Mouse (Mus musculus) CH12.LX (cell line): Measurements from ENCODE around the gene Cyp2d10. TPM values are rescaled to one million over a fixed set of nuclear protein-coding genes. Genes with fewer than 3 reads are reported as not detected.

Experiments used
- DNase-seq: peaks from one replicate; pipeline ENCODE4 v3.0.0-alpha.2; 2013; ENCODE audit errors: extremely low read depth
- H3K27ac ChIP-seq: 2 replicates; pipeline ENCODE4 v1.5.1; 2012; ENCODE audit warnings: low read depth, mild to moderate bottlenecking, control low read depth, moderate library complexity; ENCODE audit not compliant: insufficient read depth
- H3K27me3 ChIP-seq: replicated peaks from 2 replicates; pipeline ENCODE3; 2012; ENCODE audit warnings: inconsistent platforms
- H3K36me3 ChIP-seq, 2 experiments: replicated peaks in 1 of 2; 2 replicates each; pipeline versions ENCODE3 to v1.6.1; 2012; ENCODE audit warnings: inconsistent platforms in 1 of 2, low read length in 1 of 2, mild to moderate bottlenecking in 1 of 2, mixed read lengths in 1 of 2, moderate library complexity in 1 of 2; ENCODE audit not compliant: control insufficient read depth in 1 of 2, insufficient read depth in 1 of 2
- H3K4me1 ChIP-seq, 2 experiments: 2 replicates each; pipeline ENCODE4 v1.6.1; 2012; ENCODE audit warnings: inconsistent platforms in 1 of 2, moderate library complexity in 1 of 2; ENCODE audit not compliant: insufficient read depth in 2 of 2, control insufficient read depth in 1 of 2
- H3K4me2 ChIP-seq: 2 replicates; pipeline ENCODE4 v1.6.1; 2012; ENCODE audit warnings: low read depth, mild to moderate bottlenecking, control low read depth; ENCODE audit not compliant: poor library complexity, insufficient read depth, severe bottlenecking
- H3K4me3 ChIP-seq, 3 experiments: fragments of 150-350 bp in 1 of 3; sonication (generic) in 1 of 3; replicated peaks in 1 of 3; 2 replicates each; pipeline versions ENCODE3 to v1.5.1; 2011 to 2012; ENCODE audit warnings: low read depth in 2 of 3, low read length in 2 of 3, mild to moderate bottlenecking in 2 of 3, moderate library complexity in 2 of 3, control low read depth in 1 of 3, improper control_type of control experiment in 1 of 3, inconsistent platforms in 1 of 3, mixed read lengths in 1 of 3; ENCODE audit not compliant: poor library complexity in 1 of 3
- H3K79me2 ChIP-seq: replicated peaks from 2 replicates; pipeline ENCODE4 v1.6.1; 2012; ENCODE audit warnings: mild to moderate bottlenecking, moderate library complexity; ENCODE audit not compliant: control insufficient read depth, poor library complexity, insufficient read depth, severe bottlenecking; ENCODE audit errors: extremely low read depth
- H3K9ac ChIP-seq: 2 replicates; pipeline ENCODE4 v1.6.1; 2012; ENCODE audit warnings: low read depth, mild to moderate bottlenecking, control low read depth, moderate library complexity; ENCODE audit not compliant: insufficient read depth
- H3K9me3 ChIP-seq: replicated peaks from 2 replicates; pipeline ENCODE3; 2012; ENCODE audit warnings: low read length, inconsistent platforms, mixed read lengths
- CTCF ChIP-seq, 2 experiments: IDR thresholded peaks in 1 of 2; conservative IDR thresholded peaks in 1 of 2; 2 replicates each; pipeline ENCODE4 v1.5.1; 2011 to 2012; ENCODE audit warnings: low read depth in 2 of 2, low read length in 2 of 2, improper control_type of control experiment in 1 of 2, inconsistent platforms in 1 of 2, mild to moderate bottlenecking in 1 of 2, moderate library complexity in 1 of 2
- E2F4 ChIP-seq: IDR thresholded peaks from 2 replicates; pipeline ENCODE4 v1.6.1; 2011; ENCODE audit warnings: low read depth, low read length, improper control_type of control experiment; ENCODE audit not compliant: insufficient replicate concordance
- ELF1 ChIP-seq: IDR thresholded peaks from 2 replicates; pipeline ENCODE4 v1.6.1; 2014; ENCODE audit warnings: low read depth, mild to moderate bottlenecking, inconsistent platforms, low read length, improper control_type of control experiment
- EP300 ChIP-seq: IDR thresholded peaks from 2 replicates; pipeline ENCODE4 v1.6.1; 2011; ENCODE audit warnings: low read length, improper control_type of control experiment
- GABPA ChIP-seq: IDR thresholded peaks from 2 replicates; pipeline ENCODE4 v1.6.1; 2012; ENCODE audit warnings: low read depth, low read length, improper control_type of control experiment, inconsistent platforms; ENCODE audit not compliant: insufficient replicate concordance
- HCFC1 ChIP-seq: IDR thresholded peaks from 2 replicates; pipeline ENCODE4 v1.6.1; 2012; ENCODE audit warnings: low read depth, mild to moderate bottlenecking, inconsistent platforms, low read length, improper control_type of control experiment
- JUN ChIP-seq: IDR thresholded peaks from 2 replicates; pipeline ENCODE4 v1.6.1; 2011; ENCODE audit warnings: low read depth, mild to moderate bottlenecking, low read length, improper control_type of control experiment, moderate library complexity; ENCODE audit not compliant: insufficient read depth
- KAT2A ChIP-seq: IDR thresholded peaks from 2 replicates; pipeline ENCODE4 v1.6.1; 2012; ENCODE audit warnings: low read length, improper control_type of control experiment, inconsistent platforms; ENCODE audit not compliant: insufficient replicate concordance
- MAFK ChIP-seq: IDR thresholded peaks from 2 replicates; pipeline ENCODE4 v1.6.1; 2011; ENCODE audit warnings: low read length, improper control_type of control experiment; ENCODE audit not compliant: insufficient replicate concordance
- MAZ ChIP-seq: IDR thresholded peaks from 2 replicates; pipeline ENCODE4 v1.6.1; 2012; ENCODE audit warnings: low read depth, mild to moderate bottlenecking, inconsistent platforms, low read length, improper control_type of control experiment, moderate library complexity
- MYC ChIP-seq: IDR thresholded peaks from 2 replicates; pipeline ENCODE4 v1.6.1; 2011; ENCODE audit warnings: low read depth, mild to moderate bottlenecking, improper control_type of control experiment, low read length
- PAX5 ChIP-seq: IDR thresholded peaks from 2 replicates; pipeline ENCODE4 v1.6.1; 2012; ENCODE audit warnings: low read length, inconsistent platforms, mixed read lengths
- POLR2A ChIP-seq: IDR thresholded peaks from 2 replicates; pipeline ENCODE4 v1.6.1; 2011; ENCODE audit warnings: low read depth, mild to moderate bottlenecking, improper control_type of control experiment, low read length
- RAD21 ChIP-seq: IDR thresholded peaks from 2 replicates; pipeline ENCODE4 v1.6.1; 2011; ENCODE audit warnings: low read depth, mild to moderate bottlenecking, low read length, improper control_type of control experiment, moderate library complexity
- TBP ChIP-seq: conservative IDR thresholded peaks from 2 replicates; pipeline ENCODE4 v1.6.1; 2011; ENCODE audit warnings: low read depth, low read length, improper control_type of control experiment
- TCF12 ChIP-seq: IDR thresholded peaks from 2 replicates; pipeline ENCODE4 v1.6.1; 2014; ENCODE audit warnings: low read depth, mild to moderate bottlenecking, inconsistent platforms, low read length, improper control_type of control experiment
- UBTF ChIP-seq: IDR thresholded peaks from 2 replicates; pipeline ENCODE4 v1.6.1; 2012; ENCODE audit warnings: low read depth, mild to moderate bottlenecking, inconsistent platforms, low read length, improper control_type of control experiment, moderate library complexity
- USF2 ChIP-seq: conservative IDR thresholded peaks from 2 replicates; pipeline ENCODE4 v1.6.1; 2011; ENCODE audit warnings: low read depth, low read length, improper control_type of control experiment
- ZC3H11A ChIP-seq: IDR thresholded peaks from 2 replicates; pipeline ENCODE4 v1.6.1; 2012; ENCODE audit warnings: low read depth, mild to moderate bottlenecking, inconsistent platforms, low read length, improper control_type of control experiment
- ZNF384 ChIP-seq: IDR thresholded peaks from 2 replicates; pipeline ENCODE4 v1.6.1; 2012; ENCODE audit warnings: low read depth, low read length, improper control_type of control experiment, inconsistent platforms
- dilution Hi-C: fragments of 300-500 bp; cut with MboI; formaldehyde crosslinking; loops from 2 replicates; pipeline ENCODE4 v1.14.3; 2020; ENCODE audit warnings: low sequenced_read_pairs; ENCODE audit not compliant: extremely low pct_unique_long_range_greater_than_20kb, extremely low pct_ligation_motif_present
- in situ Hi-C: fragments of 300-500 bp; cut with MboI; formaldehyde crosslinking; loops from 3 replicates; pipeline ENCODE4 v1.14.3; 2019; ENCODE audit warnings: low sequenced_read_pairs, low pct_ligation_motif_present, low pct_unique_long_range_greater_than_20kb, mixed read lengths
- polyA plus RNA-seq: library from polyadenylated mRNA; unstranded; fragments of >175 nt; gene quantifications from 2 replicates; pipeline ENCODE4 v1.2.1, GENCODE M21; 2012; ENCODE audit warnings: low read depth; ENCODE audit not compliant: insufficient read length
- total RNA-seq, 2 experiments: library from RNA; depleted of rRNA; stranded (reverse); fragments of 300-350 nt in 1 of 2; fragments of >200 nt in 1 of 2; gene quantifications; 2 replicates each; pipeline ENCODE4 v1.2.3; 2012 to 2014

The Cyp2d10 gene
- total and polyA plus RNA-seq, 3 experiments = not detected

GRCm38 (mm10) chr15:82434541-82434940, 27.5 kb upstream of the Cyp2d10 start:
- Histone ChIP-seq H3K27ac (no peak overlapping the region), H3K27me3 (peaks cover 67% of the 10 kb centered on the region), H3K4me3 (no peak overlapping the region), H3K9me3 (peaks cover 15% of the 10 kb centered on the region), H3K4me1 (no peaks in the 10 kb centered on the region), H3K4me2 (no peak overlapping the region), H3K36me3 (no peaks in the 10 kb centered on the region), H3K9ac (no peak overlapping the region), H3K79me2 (no peaks in the 10 kb centered on the region)
- in situ Hi-C loops (no loop called here), dilution Hi-C loops (no loop called here)
- DNase-seq = no peak
- TF ChIP-seq ELF1 = no peak
- TF ChIP-seq ZNF384 = no peak
- no peak for TF ChIP-seq GABPA
- no peak for TF ChIP-seq PAX5
- no peak for TF ChIP-seq TCF12
- no peak for TF ChIP-seq MAFK
- TF ChIP-seq POLR2A = no peak
- TF ChIP-seq MAZ = no peak
- no peak for TF ChIP-seq UBTF
- no peak for TF ChIP-seq EP300
- no peak for TF ChIP-seq JUN
- no peak for TF ChIP-seq RAD21
- no peak for TF ChIP-seq MYC
- TF ChIP-seq TBP = no peak

- dilution Hi-C loops = no loop called here
Measured at GRCm38 (mm10) chr15:82433621-82434020, 26.6 kb upstream of the Cyp2d10 start.

More at GRCm38 (mm10) chr15:82433621-82434020, 26.6 kb upstream of the Cyp2d10 start:
- no peak for DNase-seq
- Histone ChIP-seq H3K4me1 (no peaks in the 10 kb centered on the region), H3K27me3 (peaks cover 58% of the 10 kb centered on the region), H3K9me3 (peaks cover 15% of the 10 kb centered on the region), H3K9ac (no peak overlapping the region), H3K79me2 (no peaks in the 10 kb centered on the region), H3K4me2 (no peak overlapping the region), H3K27ac (no peak overlapping the region), H3K36me3 (no peaks in the 10 kb centered on the region), H3K4me3 (no peak overlapping the region)
- TF ChIP-seq MAFK = no peak
- no peak for TF ChIP-seq HCFC1
- no peak for TF ChIP-seq POLR2A
- no peak for TF ChIP-seq CTCF (conservative IDR thresholded peaks at IDR 0.05 in 1 of 2, IDR thresholded peaks at IDR 0.05 in 1 of 2; ENCODE audit: low read depth in 2 of 2, low read length in 2 of 2)
- no peak for TF ChIP-seq TCF12
- no peak for TF ChIP-seq RAD21
- TF ChIP-seq KAT2A = no peak
- TF ChIP-seq ZNF384 = no peak
- no peak for TF ChIP-seq ZC3H11A
- no peak for TF ChIP-seq E2F4
- no peak for TF ChIP-seq GABPA
- no peak for TF ChIP-seq USF2
- in situ Hi-C loops = no loop called here
